Mouse (Mus musculus) CH12.LX (cell line): ENCODE results near the gene Col18a1. TPM values are rescaled to one million over a fixed set of nuclear protein-coding genes. Genes with fewer than 3 reads are reported as not detected.

Experiments
- DNase-seq: peaks from one replicate; pipeline ENCODE4 v3.0.0-alpha.2; 2013; ENCODE audit errors: extremely low read depth
- H3K27ac ChIP-seq: 2 replicates; pipeline ENCODE4 v1.5.1; 2012; ENCODE audit warnings: low read depth, mild to moderate bottlenecking, control low read depth, moderate library complexity; ENCODE audit not compliant: insufficient read depth
- H3K27me3 ChIP-seq: replicated peaks from 2 replicates; pipeline ENCODE3; 2012; ENCODE audit warnings: inconsistent platforms
- H3K36me3 ChIP-seq, 2 experiments: replicated peaks in 1 of 2; 2 replicates each; pipeline versions ENCODE3 to v1.6.1; 2012; ENCODE audit warnings: inconsistent platforms in 1 of 2, low read length in 1 of 2, mild to moderate bottlenecking in 1 of 2, mixed read lengths in 1 of 2, moderate library complexity in 1 of 2; ENCODE audit not compliant: control insufficient read depth in 1 of 2, insufficient read depth in 1 of 2
- H3K4me1 ChIP-seq, 2 experiments: 2 replicates each; pipeline ENCODE4 v1.6.1; 2012; ENCODE audit warnings: inconsistent platforms in 1 of 2, moderate library complexity in 1 of 2; ENCODE audit not compliant: insufficient read depth in 2 of 2, control insufficient read depth in 1 of 2
- H3K4me2 ChIP-seq: 2 replicates; pipeline ENCODE4 v1.6.1; 2012; ENCODE audit warnings: low read depth, mild to moderate bottlenecking, control low read depth; ENCODE audit not compliant: poor library complexity, insufficient read depth, severe bottlenecking
- H3K4me3 ChIP-seq, 3 experiments: fragments of 150-350 bp in 1 of 3; sonication (generic) in 1 of 3; replicated peaks in 1 of 3; 2 replicates each; pipeline versions ENCODE3 to v1.5.1; 2011 to 2012; ENCODE audit warnings: low read depth in 2 of 3, low read length in 2 of 3, mild to moderate bottlenecking in 2 of 3, moderate library complexity in 2 of 3, control low read depth in 1 of 3, improper control_type of control experiment in 1 of 3, inconsistent platforms in 1 of 3, mixed read lengths in 1 of 3; ENCODE audit not compliant: poor library complexity in 1 of 3
- H3K79me2 ChIP-seq: replicated peaks from 2 replicates; pipeline ENCODE4 v1.6.1; 2012; ENCODE audit warnings: mild to moderate bottlenecking, moderate library complexity; ENCODE audit not compliant: control insufficient read depth, poor library complexity, insufficient read depth, severe bottlenecking; ENCODE audit errors: extremely low read depth
- H3K9ac ChIP-seq: 2 replicates; pipeline ENCODE4 v1.6.1; 2012; ENCODE audit warnings: low read depth, mild to moderate bottlenecking, control low read depth, moderate library complexity; ENCODE audit not compliant: insufficient read depth
- H3K9me3 ChIP-seq: replicated peaks from 2 replicates; pipeline ENCODE3; 2012; ENCODE audit warnings: low read length, inconsistent platforms, mixed read lengths
- CHD1 ChIP-seq: IDR thresholded peaks from 2 replicates; pipeline ENCODE4 v1.6.1; 2012; ENCODE audit warnings: low read depth, low read length, improper control_type of control experiment, inconsistent platforms
- CHD2 ChIP-seq: IDR thresholded peaks from 2 replicates; pipeline ENCODE4 v1.6.1; 2011; ENCODE audit warnings: low read length, improper control_type of control experiment
- E2F4 ChIP-seq: IDR thresholded peaks from 2 replicates; pipeline ENCODE4 v1.6.1; 2011; ENCODE audit warnings: low read depth, low read length, improper control_type of control experiment; ENCODE audit not compliant: insufficient replicate concordance
- ELF1 ChIP-seq: IDR thresholded peaks from 2 replicates; pipeline ENCODE4 v1.6.1; 2014; ENCODE audit warnings: low read depth, mild to moderate bottlenecking, inconsistent platforms, low read length, improper control_type of control experiment
- ETS1 ChIP-seq: conservative IDR thresholded peaks from 2 replicates; pipeline ENCODE4 v1.6.1; 2012; ENCODE audit warnings: low read depth, mild to moderate bottlenecking, inconsistent platforms, low read length, improper control_type of control experiment, moderate library complexity
- HCFC1 ChIP-seq: IDR thresholded peaks from 2 replicates; pipeline ENCODE4 v1.6.1; 2012; ENCODE audit warnings: low read depth, mild to moderate bottlenecking, inconsistent platforms, low read length, improper control_type of control experiment
- JUND ChIP-seq: conservative IDR thresholded peaks from 2 replicates; pipeline ENCODE4 v1.6.1; 2011; ENCODE audit warnings: low read depth, low read length, improper control_type of control experiment
- KAT2A ChIP-seq: IDR thresholded peaks from 2 replicates; pipeline ENCODE4 v1.6.1; 2012; ENCODE audit warnings: low read length, improper control_type of control experiment, inconsistent platforms; ENCODE audit not compliant: insufficient replicate concordance
- MEF2A ChIP-seq: IDR thresholded peaks from 2 replicates; pipeline ENCODE4 v1.6.1; 2014; ENCODE audit warnings: low read depth, mild to moderate bottlenecking, inconsistent platforms, low read length, improper control_type of control experiment, borderline replicate concordance
- MYC ChIP-seq: IDR thresholded peaks from 2 replicates; pipeline ENCODE4 v1.6.1; 2011; ENCODE audit warnings: low read depth, mild to moderate bottlenecking, improper control_type of control experiment, low read length
- NELFE ChIP-seq: IDR thresholded peaks from 2 replicates; pipeline ENCODE4 v1.6.1; 2011; ENCODE audit warnings: low read depth, low read length, improper control_type of control experiment
- POLR2A ChIP-seq: IDR thresholded peaks from 2 replicates; pipeline ENCODE4 v1.6.1; 2011; ENCODE audit warnings: low read depth, mild to moderate bottlenecking, improper control_type of control experiment, low read length
- POLR2AphosphoS2 ChIP-seq: IDR thresholded peaks from 2 replicates; pipeline ENCODE4 v1.6.1; 2011; ENCODE audit warnings: low read depth, low read length, improper control_type of control experiment
- RCOR1 ChIP-seq: conservative IDR thresholded peaks from 2 replicates; pipeline ENCODE4 v1.6.1; 2012; ENCODE audit warnings: low read depth, mild to moderate bottlenecking, inconsistent platforms, low read length, improper control_type of control experiment
- TCF12 ChIP-seq: IDR thresholded peaks from 2 replicates; pipeline ENCODE4 v1.6.1; 2014; ENCODE audit warnings: low read depth, mild to moderate bottlenecking, inconsistent platforms, low read length, improper control_type of control experiment
- USF1 ChIP-seq: IDR thresholded peaks from 2 replicates; pipeline ENCODE4 v1.6.1; 2014; ENCODE audit warnings: low read depth, mild to moderate bottlenecking, inconsistent platforms, low read length, improper control_type of control experiment
- USF2 ChIP-seq: conservative IDR thresholded peaks from 2 replicates; pipeline ENCODE4 v1.6.1; 2011; ENCODE audit warnings: low read depth, low read length, improper control_type of control experiment
- ZC3H11A ChIP-seq: IDR thresholded peaks from 2 replicates; pipeline ENCODE4 v1.6.1; 2012; ENCODE audit warnings: low read depth, mild to moderate bottlenecking, inconsistent platforms, low read length, improper control_type of control experiment
- ZKSCAN1 ChIP-seq: IDR thresholded peaks from 2 replicates; pipeline ENCODE4 v1.6.1; 2012; ENCODE audit warnings: low read depth, inconsistent platforms, low read length, improper control_type of control experiment, borderline replicate concordance
- ZMIZ1 ChIP-seq: IDR thresholded peaks from 2 replicates; pipeline ENCODE4 v1.6.1; 2012; ENCODE audit warnings: low read depth, mild to moderate bottlenecking, inconsistent platforms, low read length, improper control_type of control experiment
- dilution Hi-C: fragments of 300-500 bp; cut with MboI; formaldehyde crosslinking; loops from 2 replicates; pipeline ENCODE4 v1.14.3; 2020; ENCODE audit warnings: low sequenced_read_pairs; ENCODE audit not compliant: extremely low pct_unique_long_range_greater_than_20kb, extremely low pct_ligation_motif_present
- in situ Hi-C: fragments of 300-500 bp; cut with MboI; formaldehyde crosslinking; loops from 3 replicates; pipeline ENCODE4 v1.14.3; 2019; ENCODE audit warnings: low sequenced_read_pairs, low pct_ligation_motif_present, low pct_unique_long_range_greater_than_20kb, mixed read lengths
- polyA plus RNA-seq: library from polyadenylated mRNA; unstranded; fragments of >175 nt; gene quantifications from 2 replicates; pipeline ENCODE4 v1.2.1, GENCODE M21; 2012; ENCODE audit warnings: low read depth; ENCODE audit not compliant: insufficient read length
- total RNA-seq, 2 experiments: library from RNA; depleted of rRNA; stranded (reverse); fragments of 300-350 nt in 1 of 2; fragments of >200 nt in 1 of 2; gene quantifications; 2 replicates each; pipeline ENCODE4 v1.2.3; 2012 to 2014

The Col18a1 gene
- total RNA-seq (2012; rRNA removed) (14.3 and 14.5 TPM in 2 replicates), total RNA-seq (2014; rRNA removed) (0.17 and 0.30 TPM in 2 replicates), polyA plus RNA-seq (0.75 and 1.7 TPM in 2 replicates)

- no peaks in the 10 kb centered on the region for H3K36me3 ChIP-seq
- peak within 1 kb of the TSS; percentile 54 for H3K4me2 ChIP-seq
- no peaks in the 10 kb centered on the region for H3K79me2 ChIP-seq
- TF ChIP-seq ZMIZ1 (no peak), MEF2A (no peak), RCOR1 (no peak), CHD2 (no peak), E2F4 (no peak), CHD1 (no peak), MYC (no peak), ELF1 (no peak), KAT2A (no peak), ZKSCAN1 (no peak), JUND (no peak), NELFE (no peak)
- H3K4me1 ChIP-seq, result peaks cover 6 to 7% of the 10 kb centered on the region in 2 experiments; a peak in 3 of 4 replicates
- dilution Hi-C loops (no loop called here), in situ Hi-C loops (no loop called here)
- H3K4me3 ChIP-seq, result no peak within 1 kb of the TSS
- no peak within 1 kb of the TSS for H3K9ac ChIP-seq
- peaks cover 80% of the 10 kb centered on the region for H3K27me3 ChIP-seq
- no peaks in the 10 kb centered on the region for H3K9me3 ChIP-seq
- no peak for DNase-seq
- no peak within 1 kb of the TSS for H3K27ac ChIP-seq
These were observed at the start of gene Col18a1 for GRCm38 (mm10) chr10:77165963-77166717. TSS of gene Col18a1 (minus strand) at chr10:77166548.

GRCm38 (mm10) chr10:77215641-77216040, 49.3 kb upstream of the Col18a1 start:
- H3K27me3 ChIP-seq, result peaks cover 63% of the 10 kb centered on the region
- DNase-seq, result no peak
- no peak overlapping the region for H3K9ac ChIP-seq
- H3K9me3 ChIP-seq, result peaks cover 4% of the 10 kb centered on the region
- H3K4me2 ChIP-seq, result no peak overlapping the region
- H3K36me3 ChIP-seq, result no peaks in the 10 kb centered on the region
- H3K4me3 ChIP-seq, result no peak overlapping the region
- in situ Hi-C loops, result no loop called here
- TF ChIP-seq ZC3H11A (no peak), ZMIZ1 (no peak), TCF12 (no peak), MYC (no peak), E2F4 (no peak), POLR2AphosphoS2 (no peak), POLR2A (no peak), USF1 (no peak), HCFC1 (no peak), ETS1 (no peak), USF2 (no peak), ELF1 (no peak)
- dilution Hi-C loops, result no loop called here
- H3K79me2 ChIP-seq, result no peaks in the 10 kb centered on the region
- no peak overlapping the region for H3K27ac ChIP-seq
- H3K4me1 ChIP-seq, result no peaks in the 10 kb centered on the region
